Mouse (Mus musculus): Measurements from ENCODE around the gene Olfr67. TPM values are rescaled to one million over a fixed set of nuclear protein-coding genes. Genes with fewer than 3 reads are reported as not detected.
"Not testable (repeated sequence)": the region's sequence is repeated elsewhere in the genome, so short reads cannot be mapped to it uniquely, and the experiment has no call there.

Olfr67 gene
- polyA plus RNA-seq, 1 experiment = not detected

- no peaks in the 10 kb centered on the region for H3K27me3 ChIP-seq (ENCODE audit: control insufficient read depth, insufficient read depth, low read length, poor library complexity, severe bottlenecking)
- H3K36me3 ChIP-seq (ENCODE audit: control insufficient read depth, insufficient read depth, low read length, poor library complexity, severe bottlenecking) = no peaks in the 10 kb centered on the region
- H3K4me1 ChIP-seq (ENCODE audit: control insufficient read depth, insufficient read depth, low read length) = no peaks in the 10 kb centered on the region
- H3K9ac ChIP-seq (ENCODE audit: low read depth, poor library complexity, severe bottlenecking) = no peak overlapping the region
- H3K4me3 ChIP-seq (ENCODE audit: low read depth, low read length) = no peak overlapping the region
- H3K9me3 ChIP-seq (replicated peaks; ENCODE audit: control insufficient read depth, insufficient read depth, low read length, poor library complexity, severe bottlenecking) = no peaks in the 10 kb centered on the region
- TF ChIP-seq POLR2A (IDR thresholded peaks at IDR 0.05; ENCODE audit: insufficient read depth, low read length) = no peak
- no peak for TF ChIP-seq EP300 (IDR thresholded peaks at IDR 0.05; ENCODE audit: insufficient read depth, low read depth, low read length)
- no peak for TF ChIP-seq CTCF (IDR thresholded peaks at IDR 0.05; ENCODE audit: low read depth, low read length)
- H3K27ac ChIP-seq (ENCODE audit: insufficient read depth, low read length) = no peak overlapping the region
Observed at GRCm38 (mm10) chr7:103824597-103824996, 33.0 kb upstream of the Olfr67 start.

- H3K9ac ChIP-seq (ENCODE audit: low read depth, poor library complexity, severe bottlenecking); H3K36me3 ChIP-seq (ENCODE audit: control insufficient read depth, insufficient read depth, low read length, poor library complexity, severe bottlenecking); H3K9me3 ChIP-seq (replicated peaks; ENCODE audit: control insufficient read depth, insufficient read depth, low read length, poor library complexity, severe bottlenecking); H3K4me1 ChIP-seq (ENCODE audit: control insufficient read depth, insufficient read depth, low read length); H3K27me3 ChIP-seq (ENCODE audit: control insufficient read depth, insufficient read depth, low read length, poor library complexity, severe bottlenecking); H3K4me3 ChIP-seq (ENCODE audit: low read depth, low read length); H3K27ac ChIP-seq (ENCODE audit: insufficient read depth, low read length): not testable (repeated sequence)
Observed at GRCm38 (mm10) chr7:103815085-103815484, 23.5 kb upstream of the Olfr67 start.

DNA sequence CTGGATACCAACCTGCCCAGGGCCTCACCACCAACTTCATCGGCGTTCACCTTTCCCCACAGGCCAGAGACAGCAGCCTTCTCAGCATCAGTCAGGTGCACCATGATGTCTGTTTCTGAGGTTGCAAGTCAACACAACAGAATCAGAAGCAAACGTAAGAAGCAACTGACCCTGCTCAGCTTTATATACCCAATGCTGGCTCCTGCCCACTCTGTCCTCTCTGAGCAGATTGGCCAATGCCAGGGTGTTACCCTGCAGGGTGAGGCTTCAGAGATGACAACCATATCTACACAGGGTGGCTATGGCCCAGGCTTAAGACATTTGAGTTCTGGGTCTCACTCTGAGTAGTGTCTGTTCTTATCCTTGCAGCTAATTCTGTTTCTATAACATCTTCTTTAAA is 22.1 kb upstream of the Olfr67 start, which contains the start of gene Hbb-bt:
Gene Hbb-bt, minus strand, starts transcription at position 231 of the 400 bp plus-strand sequence.
- no peaks in the 10 kb centered on the region for H3K4me1 ChIP-seq (ENCODE audit: control insufficient read depth, insufficient read depth, low read length)
- no peak within 1 kb of the TSS for H3K9ac ChIP-seq (ENCODE audit: low read depth, poor library complexity, severe bottlenecking)
- H3K27ac ChIP-seq (ENCODE audit: insufficient read depth, low read length) = no peak within 1 kb of the TSS
- H3K9me3 ChIP-seq (replicated peaks; ENCODE audit: control insufficient read depth, insufficient read depth, low read length, poor library complexity, severe bottlenecking) = no peaks in the 10 kb centered on the region
- no peak for TF ChIP-seq CTCF (IDR thresholded peaks at IDR 0.05; ENCODE audit: low read depth, low read length)
- no peak for TF ChIP-seq POLR2A (IDR thresholded peaks at IDR 0.05; ENCODE audit: insufficient read depth, low read length)
- no peak for TF ChIP-seq EP300 (IDR thresholded peaks at IDR 0.05; ENCODE audit: insufficient read depth, low read depth, low read length)
- no peaks in the 10 kb centered on the region for H3K36me3 ChIP-seq (ENCODE audit: control insufficient read depth, insufficient read depth, low read length, poor library complexity, severe bottlenecking)
- no peak within 1 kb of the TSS for H3K4me3 ChIP-seq (ENCODE audit: low read depth, low read length)
- H3K27me3 ChIP-seq (ENCODE audit: control insufficient read depth, insufficient read depth, low read length, poor library complexity, severe bottlenecking) = no peaks in the 10 kb centered on the region

DNA sequence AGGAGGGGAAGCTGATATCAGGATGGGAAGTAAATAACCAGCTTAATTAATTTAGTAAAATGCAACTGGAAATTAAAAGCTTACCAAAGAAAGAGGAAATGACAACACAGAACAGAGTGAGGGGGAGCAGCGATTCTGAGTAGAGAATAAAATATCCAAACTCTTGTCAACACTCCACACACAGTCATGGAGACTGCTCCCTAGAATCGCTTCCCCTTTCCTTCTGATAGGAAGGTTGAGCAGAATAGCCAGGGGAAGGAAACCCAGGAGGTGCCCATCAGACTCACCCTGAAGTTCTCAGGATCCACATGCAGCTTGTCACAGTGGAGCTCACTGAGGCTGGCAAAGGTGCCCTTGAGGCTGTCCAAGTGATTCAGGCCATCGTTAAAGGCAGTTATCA is 21.5 kb upstream of the Olfr67 start:
- H3K36me3 ChIP-seq (ENCODE audit: control insufficient read depth, insufficient read depth, low read length, poor library complexity, severe bottlenecking); H3K27ac ChIP-seq (ENCODE audit: insufficient read depth, low read length); H3K9me3 ChIP-seq (replicated peaks; ENCODE audit: control insufficient read depth, insufficient read depth, low read length, poor library complexity, severe bottlenecking); H3K4me3 ChIP-seq (ENCODE audit: low read depth, low read length); H3K9ac ChIP-seq (ENCODE audit: low read depth, poor library complexity, severe bottlenecking); H3K27me3 ChIP-seq (ENCODE audit: control insufficient read depth, insufficient read depth, low read length, poor library complexity, severe bottlenecking); H3K4me1 ChIP-seq (ENCODE audit: control insufficient read depth, insufficient read depth, low read length): not testable (repeated sequence)

GRCm38 (mm10) chr7:103812174-103812573 is 20.6 kb upstream of the Olfr67 start:
- H3K4me1 ChIP-seq (ENCODE audit: control insufficient read depth, insufficient read depth, low read length) = no peaks in the 10 kb centered on the region
- no peak overlapping the region for H3K27ac ChIP-seq (ENCODE audit: insufficient read depth, low read length)
- H3K27me3 ChIP-seq (ENCODE audit: control insufficient read depth, insufficient read depth, low read length, poor library complexity, severe bottlenecking) = no peaks in the 10 kb centered on the region
- no peak overlapping the region for H3K4me3 ChIP-seq (ENCODE audit: low read depth, low read length)
- H3K9me3 ChIP-seq (replicated peaks; ENCODE audit: control insufficient read depth, insufficient read depth, low read length, poor library complexity, severe bottlenecking) = no peaks in the 10 kb centered on the region
- H3K9ac ChIP-seq (ENCODE audit: low read depth, poor library complexity, severe bottlenecking) = no peak overlapping the region
- H3K36me3 ChIP-seq (ENCODE audit: control insufficient read depth, insufficient read depth, low read length, poor library complexity, severe bottlenecking) = no peaks in the 10 kb centered on the region
- TF ChIP-seq POLR2A (IDR thresholded peaks at IDR 0.05; ENCODE audit: insufficient read depth, low read length) = no peak
- TF ChIP-seq EP300 (IDR thresholded peaks at IDR 0.05; ENCODE audit: insufficient read depth, low read depth, low read length) = no peak
- no peak for TF ChIP-seq CTCF (IDR thresholded peaks at IDR 0.05; ENCODE audit: low read depth, low read length)

DNA sequence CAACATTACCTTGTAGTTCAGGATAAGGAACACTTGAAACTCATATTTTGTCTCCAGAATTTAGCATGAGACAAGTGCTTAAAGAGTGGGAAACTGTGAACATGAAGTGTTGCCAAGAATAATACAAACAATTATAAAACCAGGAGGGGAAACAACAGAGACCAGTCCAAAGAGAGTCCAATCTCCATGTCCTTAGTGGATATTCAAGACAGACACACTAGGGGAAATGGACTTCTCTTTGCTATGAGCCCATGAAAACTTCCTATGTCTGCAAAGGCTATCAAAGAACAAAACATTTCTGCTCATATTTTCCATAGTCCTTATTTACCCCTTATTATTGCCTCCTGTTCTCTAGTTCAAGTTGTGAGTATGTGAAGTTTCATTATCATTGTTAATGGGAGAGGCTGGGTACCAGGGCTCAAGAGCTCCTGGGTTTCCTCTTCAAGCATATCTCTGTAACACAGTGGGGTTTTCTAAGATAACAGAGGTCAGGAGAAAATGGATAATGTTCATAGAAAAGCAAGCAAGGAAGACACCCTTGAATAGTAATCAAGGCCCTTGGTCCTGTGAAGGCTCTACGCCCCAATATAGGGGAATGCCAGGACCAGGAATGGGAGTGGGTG is 19.7 kb upstream of the Olfr67 start:
- Histone ChIP-seq H3K27ac (ENCODE audit: insufficient read depth, low read length) (no peak overlapping the region), H3K9me3 (replicated peaks; ENCODE audit: control insufficient read depth, insufficient read depth, low read length, poor library complexity, severe bottlenecking) (no peaks in the 10 kb centered on the region), H3K27me3 (ENCODE audit: control insufficient read depth, insufficient read depth, low read length, poor library complexity, severe bottlenecking) (no peaks in the 10 kb centered on the region), H3K36me3 (ENCODE audit: control insufficient read depth, insufficient read depth, low read length, poor library complexity, severe bottlenecking) (no peaks in the 10 kb centered on the region), H3K4me1 (ENCODE audit: control insufficient read depth, insufficient read depth, low read length) (no peaks in the 10 kb centered on the region), H3K4me3 (ENCODE audit: low read depth, low read length) (no peak overlapping the region), H3K9ac (ENCODE audit: low read depth, poor library complexity, severe bottlenecking) (no peak overlapping the region)
- TF ChIP-seq POLR2A (IDR thresholded peaks at IDR 0.05; ENCODE audit: insufficient read depth, low read length) (no peak), EP300 (IDR thresholded peaks at IDR 0.05; ENCODE audit: insufficient read depth, low read depth, low read length) (no peak), CTCF (IDR thresholded peaks at IDR 0.05; ENCODE audit: low read depth, low read length) (no peak)
